Mouse (Mus musculus) heart, embryonic 14.5 days (tissue): ENCODE measurements at regions not wholly inside any gene's neighbourhood (a gene's known extent, or its start where the extent isn't known, plus 50 kb on each side); places are given as distances from the start of the nearest gene placed in this dataset.

ENCODE experiments used
- ATAC-seq: fragments of 200-750 bp; cut with Nextera tagmentation; 2 replicates; pipeline ENCODE4 v1.8.0; 2017; ENCODE audit warnings: low read depth, moderate TSS enrichment; ENCODE audit not compliant: insufficient number of reproducible peaks, insufficient read depth, low FRiP score
- H3K27ac ChIP-seq, 2 experiments: fragments of 200-500 bp in 1 of 2; fragments of 300-500 bp in 1 of 2; sonication (generic) in 1 of 2; replicated peaks in 1 of 2; 2 replicates each; pipeline ENCODE4 v1.5.1; 2012 to 2014; ENCODE audit warnings: low read depth in 2 of 2, low read length in 2 of 2, control low read depth in 1 of 2, mild to moderate bottlenecking in 1 of 2, mixed read lengths in 1 of 2; ENCODE audit not compliant: control insufficient read depth in 1 of 2, insufficient read depth in 1 of 2
- H3K27me3 ChIP-seq: fragments of 300-500 bp; sonication (generic); 2 replicates; pipeline ENCODE4 v1.6.1; 2014; ENCODE audit warnings: mild to moderate bottlenecking, low read length, control low read depth; ENCODE audit not compliant: control insufficient read depth, insufficient read depth
- H3K36me3 ChIP-seq: fragments of 300-500 bp; sonication (generic); 2 replicates; pipeline ENCODE4 v1.6.1; 2014; ENCODE audit warnings: mild to moderate bottlenecking, control low read depth, low read length, mixed read lengths; ENCODE audit not compliant: control insufficient read depth, insufficient read depth
- H3K4me1 ChIP-seq, 2 experiments: fragments of 200-500 bp in 1 of 2; fragments of 300-500 bp in 1 of 2; sonication (generic) in 1 of 2; 2 replicates each; pipeline ENCODE4 v1.6.1; 2012 to 2014; ENCODE audit warnings: low read length in 2 of 2, control low read depth in 1 of 2, mixed read lengths in 1 of 2; ENCODE audit not compliant: control insufficient read depth in 2 of 2, insufficient read depth in 2 of 2
- H3K4me2 ChIP-seq: fragments of 300-500 bp; sonication (generic); 2 replicates; pipeline ENCODE4 v1.6.1; 2014; ENCODE audit warnings: mild to moderate bottlenecking, low read length
- H3K4me3 ChIP-seq, 2 experiments: fragments of 200-500 bp in 1 of 2; fragments of 300-500 bp in 1 of 2; sonication (generic) in 1 of 2; 2 replicates each; pipeline ENCODE4 v1.5.1; 2012 to 2014; ENCODE audit warnings: low read length in 2 of 2, mild to moderate bottlenecking in 2 of 2, control low read depth in 1 of 2, low read depth in 1 of 2, moderate library complexity in 1 of 2; ENCODE audit not compliant: control insufficient read depth in 1 of 2, insufficient read depth in 1 of 2
- H3K9ac ChIP-seq: fragments of 300-500 bp; sonication (generic); 2 replicates; pipeline ENCODE4 v1.6.1; 2014; ENCODE audit warnings: mild to moderate bottlenecking, low read length
- H3K9me3 ChIP-seq: fragments of 300-500 bp; sonication (generic); 2 replicates; pipeline ENCODE4 v1.6.1; 2016; ENCODE audit warnings: low read length, control low read depth; ENCODE audit not compliant: control insufficient read depth
- WGBS: fragments of 180-500 bp; shearing (Covaris S2); extraction: QIAGEN DNeasy Blood & Tissue Kit; methylation state at CpG from one replicate; pipeline ENCODE4 v1.1.7; 2014; 5-methylcytosine and 5-hydroxymethylcytosine counted together

- Histone ChIP-seq H3K9me3 (no peaks in the 10 kb centered on the region), H3K4me2 (no peak overlapping the region), H3K27ac (no peak overlapping the region), H3K36me3 (no peaks in the 10 kb centered on the region), H3K4me1 (no peaks in the 10 kb centered on the region), H3K27me3 (no peaks in the 10 kb centered on the region), H3K9ac (no peak overlapping the region), H3K4me3 (no peak overlapping the region)
- ATAC-seq, result no peak
- WGBS, result 84% methylated on average over 2 of the region's 2 CpGs
These were observed 70.6 kb upstream of the A1bg start for GRCm38 (mm10) chr15:60993394-60993793.

- no peak overlapping the region for H3K4me2 ChIP-seq
- no peak overlapping the region for H3K27ac ChIP-seq
- H3K36me3 ChIP-seq, result no peaks in the 10 kb centered on the region
- H3K4me3 ChIP-seq, result no peak overlapping the region
- H3K9ac ChIP-seq, result no peak overlapping the region
- 69% methylated on average over 2 of the region's 2 CpGs for WGBS
- no peaks in the 10 kb centered on the region for H3K9me3 ChIP-seq
- no peaks in the 10 kb centered on the region for H3K4me1 ChIP-seq
- ATAC-seq, result no peak
- no peaks in the 10 kb centered on the region for H3K27me3 ChIP-seq
These were observed 59.8 kb upstream of the A1bg start for GRCm38 (mm10) chr15:60982576-60982975.
